Mouse (Mus musculus) cerebellum, adult 8-10 months (tissue): ENCODE measurements at regions not wholly inside any gene's neighbourhood (a gene's known extent, or its start where the extent isn't known, plus 50 kb on each side); places are given as distances from the start of the nearest gene placed in this dataset.

Source experiments
- DNase-seq: peaks from one replicate; pipeline ENCODE4 v3.0.0; 2022

GRCm38 (mm10) chr7:133372695-133373094 lies 229.3 kb downstream of the Tex36 start:
- no peak for DNase-seq

GRCm38 (mm10) chr7:133370542-133370941 lies 231.4 kb downstream of the Tex36 start:
- no peak for DNase-seq

- no peak for DNase-seq
These were observed 237.4 kb downstream of the Tex36 start for GRCm38 (mm10) chr7:133364601-133365000.

- no peak for DNase-seq
These were observed 204.6 kb upstream of the Ctbp2 start for GRCm38 (mm10) chr7:133328717-133329116.

GRCm38 (mm10) chr7:133325548-133326190 lies 201.5 kb upstream of the Ctbp2 start:
- DNase-seq: no peak

- DNase-seq: no peak
These were observed 199.8 kb upstream of the Ctbp2 start for GRCm38 (mm10) chr7:133323955-133324354.

GRCm38 (mm10) chr7:133317511-133317910 lies 193.4 kb upstream of the Ctbp2 start:
- DNase-seq: no peak

GRCm38 (mm10) chr7:133316701-133317475 lies 192.7 kb upstream of the Ctbp2 start:
- DNase-seq: peak; percentile 73

- DNase-seq: no peak
These were observed 191.3 kb upstream of the Ctbp2 start for GRCm38 (mm10) chr7:133315197-133316029.

GRCm38 (mm10) chr7:133313115-133313514 lies 189.0 kb upstream of the Ctbp2 start:
- peak; percentile 48 for DNase-seq

GRCm38 (mm10) chr7:133311116-133311801 lies 187.1 kb upstream of the Ctbp2 start:
- no peak for DNase-seq

GRCm38 (mm10) chr7:133304461-133304860 lies 180.3 kb upstream of the Ctbp2 start:
- no peak for DNase-seq

GRCm38 (mm10) chr7:133290471-133290870 lies 166.3 kb upstream of the Ctbp2 start:
- peak; percentile 45 for DNase-seq

- peak; percentile 38 for DNase-seq
These were observed 164.1 kb upstream of the Ctbp2 start for GRCm38 (mm10) chr7:133288236-133288635.

- DNase-seq: peak; percentile 96
These were observed 162.7 kb upstream of the Ctbp2 start for GRCm38 (mm10) chr7:133286836-133287235.

- no peak for DNase-seq
These were observed 162.1 kb upstream of the Ctbp2 start for GRCm38 (mm10) chr7:133286216-133286615.

- peak; percentile 49 for DNase-seq
These were observed 138.0 kb upstream of the Ctbp2 start for GRCm38 (mm10) chr7:133262161-133262560.

GRCm38 (mm10) chr7:133259143-133259542 lies 135.0 kb upstream of the Ctbp2 start:
- no peak for DNase-seq

- DNase-seq: peak; percentile 41
These were observed 132.7 kb upstream of the Ctbp2 start for GRCm38 (mm10) chr7:133256831-133257230.

- no peak for DNase-seq
These were observed 120.4 kb upstream of the Ctbp2 start for GRCm38 (mm10) chr7:133244601-133245000.

- no peak for DNase-seq
These were observed 110.2 kb upstream of the Ctbp2 start for GRCm38 (mm10) chr7:133234326-133234725.

- no peak for DNase-seq
These were observed 108.8 kb upstream of the Ctbp2 start for GRCm38 (mm10) chr7:133232889-133233441.

GRCm38 (mm10) chr7:133230806-133231205 lies 106.7 kb upstream of the Ctbp2 start:
- peak; percentile 31 for DNase-seq
